Mouse (Mus musculus) 3T3-L1 (cell line): Measurements from ENCODE around the gene Rab40c.

ENCODE experiments used
- DNase-seq: peaks from one replicate; pipeline ENCODE4 v3.0.0-alpha.2; 2015; ENCODE audit warnings: low read depth, low spot score

Gene Rab40c

GRCm38 (mm10) chr17:25946349-25946748 is 26.8 kb upstream of the Rab40c start:
- no peak for DNase-seq

GRCm38 (mm10) chr17:25945517-25946155 is 26.1 kb upstream of the Rab40c start:
- DNase-seq = no peak

GRCm38 (mm10) chr17:25944366-25945163 is 25.0 kb upstream of the Rab40c start, which contains the start of the genes Pigq and Nhlrc4:
Gene Pigq, minus strand, starts transcription at chr17:25944936.
Gene Nhlrc4, minus strand, starts transcription at chr17:25944961.
- DNase-seq = no peak

GRCm38 (mm10) chr17:25943769-25944168 is 24.2 kb upstream of the Rab40c start:
- DNase-seq = no peak

- DNase-seq = no peak
Measured at GRCm38 (mm10) chr17:25943221-25943620, 23.7 kb upstream of the Rab40c start.

GRCm38 (mm10) chr17:25942597-25943151 is 23.1 kb upstream of the Rab40c start:
- DNase-seq = no peak

GRCm38 (mm10) chr17:25941511-25942241 is 22.1 kb upstream of the Rab40c start:
- DNase-seq = peak; percentile 71

- DNase-seq = no peak
Measured at GRCm38 (mm10) chr17:25934526-25934925, 15.0 kb upstream of the Rab40c start.

GRCm38 (mm10) chr17:25925348-25925747 is 5.8 kb upstream of the Rab40c start:
- peak; percentile 20 for DNase-seq

- peak; percentile 75 for DNase-seq
Measured at GRCm38 (mm10) chr17:25922120-25922519, 2.6 kb upstream of the Rab40c start.

- peak; percentile 100 for DNase-seq
Measured at GRCm38 (mm10) chr17:25919786-25920642, 487 bp upstream of the Rab40c start.

GRCm38 (mm10) chr17:25918037-25918750 is 1.3 kb downstream of the Rab40c start:
- no peak for DNase-seq

- DNase-seq = no peak
Measured at GRCm38 (mm10) chr17:25916931-25917647, 2.4 kb downstream of the Rab40c start.

GRCm38 (mm10) chr17:25914295-25914694 is 5.2 kb downstream of the Rab40c start:
- no peak for DNase-seq

GRCm38 (mm10) chr17:25913877-25914275 is 5.7 kb downstream of the Rab40c start:
- no peak for DNase-seq

GRCm38 (mm10) chr17:25913186-25913876 is 6.2 kb downstream of the Rab40c start:
- no peak for DNase-seq

- peak; percentile 54 for DNase-seq
Measured at GRCm38 (mm10) chr17:25911816-25912215, 7.7 kb downstream of the Rab40c start.

GRCm38 (mm10) chr17:25907640-25908039 is 11.9 kb downstream of the Rab40c start:
- no peak for DNase-seq

GRCm38 (mm10) chr17:25903061-25903460 is 16.5 kb downstream of the Rab40c start:
- no peak for DNase-seq
